Mouse (Mus musculus): Measurements from ENCODE around the gene Dpf2. TPM values are rescaled to one million over a fixed set of nuclear protein-coding genes. Genes with fewer than 3 reads are reported as not detected.

Dpf2 gene
- polyA plus RNA-seq, 1 experiment from 2014 or later, result 179 TPM

DNA sequence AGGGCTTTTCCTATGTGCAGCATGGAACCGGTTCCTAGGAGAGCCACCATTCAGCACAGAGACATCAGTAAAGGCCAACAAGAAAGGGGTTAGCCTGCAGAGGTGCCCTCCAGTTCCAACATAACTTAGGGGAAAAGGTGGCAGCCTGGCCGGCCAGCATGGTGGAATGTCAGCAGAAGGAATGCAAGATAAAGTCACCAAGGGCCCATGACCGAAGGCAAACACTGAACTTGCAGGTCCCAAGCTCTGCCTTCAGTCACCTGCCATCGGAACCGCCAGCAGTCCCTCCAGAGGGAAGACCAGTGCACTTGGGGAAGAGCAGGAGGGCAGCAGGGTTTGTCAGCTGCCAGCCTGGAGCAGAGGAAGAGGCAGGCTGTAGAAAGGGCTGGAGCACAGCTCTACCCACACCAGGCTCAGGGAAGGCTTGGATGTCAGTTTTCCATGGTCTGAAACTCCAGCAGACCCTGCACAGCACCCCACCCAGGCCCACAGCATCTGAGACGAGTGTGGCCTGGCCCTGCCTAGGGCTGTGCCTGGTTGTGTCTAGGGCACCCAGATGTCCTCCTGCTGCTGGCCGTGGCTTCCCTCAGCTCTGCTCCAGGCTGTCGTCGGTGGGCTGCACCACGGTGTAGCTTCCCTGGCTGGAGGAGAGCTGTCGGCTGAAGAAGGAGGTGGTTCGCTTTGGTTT lies 60.6 kb downstream of the Dpf2 start:
- Histone ChIP-seq H3K4me1 (peaks cover 38% of the 10 kb centered on the region), H3K4me3 (no peak overlapping the region), H3K4me2 (no peak overlapping the region), H3K9me3 (no peaks in the 10 kb centered on the region), H3K27ac (peak overlapping the region; percentile 62), H3K9ac (0 out of 2 replicates have a peak overlapping the region, but pooled peaks have one; percentile 1), H3K27me3 (no peaks in the 10 kb centered on the region), H3K36me3 (peaks cover 58% of the 10 kb centered on the region)
- ATAC-seq (ENCODE audit: insufficient number of reproducible peaks, insufficient read depth, low FRiP score, low TSS enrichment, low read depth), result no peak
- WGBS, result 86% methylated on average over 12 of the region's 12 CpGs

DNA sequence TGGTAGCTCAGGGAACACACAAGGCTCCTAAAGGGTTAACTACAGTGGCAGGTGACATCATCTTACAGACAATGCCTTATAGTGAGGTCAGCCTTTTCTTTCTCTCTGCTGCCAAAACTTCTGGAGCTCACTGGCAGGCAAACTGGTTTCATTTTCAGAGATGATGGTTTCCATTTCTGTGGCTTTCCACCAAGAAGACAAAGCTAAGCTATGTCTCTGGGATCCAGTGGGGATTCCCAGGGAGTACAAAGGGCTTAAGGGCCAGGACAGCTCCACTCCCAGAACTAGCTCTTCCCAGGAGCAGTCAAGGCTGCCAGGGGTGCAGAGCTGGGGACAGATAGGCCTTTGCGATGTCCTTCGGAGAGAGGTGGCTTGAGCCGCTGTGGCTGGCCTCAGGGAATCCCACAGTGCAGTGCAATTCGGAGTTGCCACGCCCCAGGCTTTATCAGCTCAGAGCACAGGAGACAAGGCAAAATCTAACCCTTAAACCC lies 61.3 kb downstream of the Dpf2 start:
- Histone ChIP-seq H3K27ac (peak overlapping the region; percentile 62), H3K27me3 (no peaks in the 10 kb centered on the region), H3K36me3 (peaks cover 52% of the 10 kb centered on the region), H3K4me3 (no peak overlapping the region), H3K9me3 (no peaks in the 10 kb centered on the region), H3K4me1 (peaks cover 44% of the 10 kb centered on the region), H3K9ac (0 out of 2 replicates have a peak overlapping the region, but pooled peaks have one; percentile 51), H3K4me2 (no peak overlapping the region)
- ATAC-seq (ENCODE audit: insufficient number of reproducible peaks, insufficient read depth, low FRiP score, low TSS enrichment, low read depth), result no peak
- WGBS, result 58% methylated on average over 5 of the region's 5 CpGs

DNA sequence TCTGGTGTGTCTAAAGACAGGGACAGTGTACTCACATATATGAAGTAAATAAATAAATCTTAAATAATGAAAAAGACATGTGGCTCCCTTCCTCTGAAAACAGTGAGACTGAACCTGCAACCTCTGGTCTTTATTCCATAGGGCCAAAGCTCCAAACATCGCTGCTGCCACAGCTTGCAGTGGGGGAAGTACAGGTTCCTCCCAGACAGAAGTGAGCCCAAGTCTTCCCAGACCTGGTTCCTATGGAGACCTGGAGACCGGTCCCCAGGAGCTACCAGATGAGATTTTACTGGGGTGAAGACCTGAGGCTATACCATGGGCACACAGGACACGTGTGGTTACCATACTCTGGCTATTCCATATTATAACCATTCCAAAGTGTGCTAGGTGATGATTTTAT lies 62.0 kb downstream of the Dpf2 start:
- peaks cover 49% of the 10 kb centered on the region for H3K4me1 ChIP-seq
- peaks cover 45% of the 10 kb centered on the region for H3K36me3 ChIP-seq
- H3K4me3 ChIP-seq, result no peak overlapping the region
- no peak overlapping the region for H3K4me2 ChIP-seq
- 78% methylated on average over 3 of the region's 3 CpGs for whole genome bisulfite sequencing
- no peak overlapping the region for H3K9ac ChIP-seq
- no peak for ATAC-seq (ENCODE audit: insufficient number of reproducible peaks, insufficient read depth, low FRiP score, low TSS enrichment, low read depth)
- no peaks in the 10 kb centered on the region for H3K27me3 ChIP-seq
- H3K27ac ChIP-seq, result no peak overlapping the region
- H3K9me3 ChIP-seq, result no peaks in the 10 kb centered on the region

DNA sequence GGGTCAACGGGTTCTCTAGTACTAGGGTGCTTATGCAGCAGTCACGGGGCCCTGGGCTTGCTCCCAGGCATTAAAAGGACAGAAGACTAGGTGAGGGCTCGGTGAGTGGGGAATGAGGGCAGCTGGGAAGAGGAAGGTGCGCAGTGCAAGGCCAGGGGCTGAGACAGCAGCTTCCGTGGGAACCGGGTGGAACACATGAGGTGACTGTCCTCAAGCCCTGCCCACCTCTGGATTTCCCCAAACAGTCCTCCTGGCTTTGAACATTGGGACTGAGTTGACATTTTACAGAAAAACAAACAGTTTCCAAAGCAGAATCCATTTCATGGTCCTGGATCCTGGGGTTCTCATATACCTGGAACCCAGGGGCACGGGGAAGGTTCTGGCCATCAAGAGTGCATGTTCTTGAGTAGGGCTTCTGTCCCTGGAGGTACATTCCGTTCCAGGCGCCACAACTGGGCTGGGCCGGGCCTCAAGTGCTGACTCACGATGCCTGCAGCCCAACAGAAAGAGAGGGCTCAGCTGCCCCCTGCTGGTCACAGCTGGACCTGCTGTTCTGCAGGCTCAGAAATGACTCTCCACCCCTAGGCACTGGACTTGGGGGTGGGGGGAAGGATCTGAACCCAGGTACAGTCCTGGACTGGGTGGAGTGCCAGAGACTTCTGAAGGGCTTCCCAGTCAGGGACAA lies 62.8 kb downstream of the Dpf2 start:
- Histone ChIP-seq H3K27me3 (no peaks in the 10 kb centered on the region), H3K9me3 (no peaks in the 10 kb centered on the region), H3K9ac (peak overlapping the region; percentile 36), H3K4me1 (peaks cover 54% of the 10 kb centered on the region), H3K4me3 (peak overlapping the region; percentile 14; the same call in 1 of the 2 replicates), H3K36me3 (peaks cover 36% of the 10 kb centered on the region), H3K4me2 (peak overlapping the region; percentile 20), H3K27ac (peak overlapping the region; percentile 98)
- 29% methylated on average over 11 of the region's 11 CpGs for WGBS
- 0 out of 2 replicates have a peak, but pooled peaks have one; percentile 12 for ATAC-seq (ENCODE audit: insufficient number of reproducible peaks, insufficient read depth, low FRiP score, low TSS enrichment, low read depth)

DNA sequence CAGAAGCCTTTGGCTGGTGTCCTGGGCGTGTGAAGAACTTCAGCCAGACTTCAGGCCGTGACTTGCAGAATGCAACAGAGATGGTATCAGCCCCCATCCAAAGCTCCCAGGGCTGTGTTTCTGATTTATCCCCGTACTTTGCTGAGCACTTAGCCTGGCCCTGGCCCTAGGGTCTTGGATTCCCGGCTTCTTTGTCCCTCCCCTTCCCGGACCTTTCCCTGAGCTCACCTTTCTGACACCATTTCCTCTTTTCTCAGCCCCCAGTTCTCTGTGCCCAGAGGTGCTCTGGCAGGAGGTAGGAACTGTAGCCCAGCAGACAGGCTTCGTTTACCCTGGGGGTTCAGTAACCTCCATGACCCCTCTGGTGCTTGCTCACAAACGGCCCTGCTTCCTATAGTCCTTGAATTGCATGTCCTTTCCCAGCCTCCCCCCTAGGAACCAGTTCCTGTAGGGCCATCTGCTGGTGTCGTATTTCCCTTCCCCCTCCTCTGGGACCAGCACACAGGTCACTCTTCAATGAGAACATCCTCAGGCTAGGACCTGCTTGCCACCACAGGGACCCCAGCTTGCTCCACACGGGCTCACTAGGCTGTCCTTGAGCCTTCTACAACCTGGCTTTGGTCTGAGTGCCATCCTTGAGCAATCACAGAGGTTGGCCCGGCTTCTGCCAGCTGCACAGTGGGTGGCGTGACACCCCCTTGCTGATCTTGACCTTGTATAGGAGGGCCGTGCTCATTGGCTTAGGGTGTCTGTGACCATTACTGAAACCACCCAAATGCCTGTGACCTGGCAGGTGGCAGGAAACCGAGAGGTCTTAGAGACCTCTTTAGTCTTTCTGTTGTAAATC lies 63.8 kb downstream of the Dpf2 start:
- peak overlapping the region; percentile 73 for H3K9ac ChIP-seq
- H3K27me3 ChIP-seq, result no peaks in the 10 kb centered on the region
- 30% methylated on average over 13 of the region's 13 CpGs for WGBS

DNA sequence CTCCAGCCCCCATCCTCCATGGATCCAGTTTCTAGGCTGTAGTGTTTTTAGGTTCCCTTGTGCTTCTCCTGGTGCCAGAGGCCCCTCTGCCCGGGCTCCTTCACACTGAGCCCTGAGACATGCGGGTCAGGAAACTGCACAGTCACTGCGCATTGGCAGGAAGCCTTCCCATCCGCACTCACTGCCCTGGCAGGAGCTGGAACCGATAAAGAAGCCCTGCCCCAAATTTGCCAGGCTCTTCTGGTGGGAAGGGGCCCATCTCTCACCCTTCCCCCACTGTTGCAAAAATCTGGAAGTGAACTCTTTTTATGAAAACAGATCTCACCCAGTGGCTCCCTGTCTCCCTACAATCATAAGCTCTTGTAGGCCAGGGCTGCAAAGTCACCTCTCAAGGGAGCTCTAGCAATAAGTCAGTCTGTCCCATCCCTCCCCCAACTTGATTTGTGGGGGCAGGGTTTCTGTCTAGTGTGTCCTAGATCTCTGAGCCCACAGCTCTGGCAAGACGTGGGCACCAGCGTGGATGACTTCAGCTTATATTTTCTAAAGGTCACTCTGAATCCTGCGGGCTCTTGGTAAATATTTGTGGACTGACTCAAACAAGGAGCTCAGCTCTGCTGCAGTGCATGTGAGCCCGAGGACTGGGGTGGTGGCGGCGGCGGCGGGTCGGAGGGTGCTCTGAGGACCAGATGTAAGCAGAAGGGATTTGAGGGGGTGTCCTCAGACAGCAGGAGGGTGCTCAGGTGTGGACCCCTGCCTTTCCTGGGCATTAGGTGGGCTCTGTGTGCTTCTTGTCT lies 64.6 kb downstream of the Dpf2 start:
- Histone ChIP-seq H3K27me3 (no peaks in the 10 kb centered on the region), H3K36me3 (peaks cover 25% of the 10 kb centered on the region), H3K27ac (peak overlapping the region; percentile 98), H3K4me2 (peak overlapping the region; percentile 63), H3K4me1 (peaks cover 71% of the 10 kb centered on the region), H3K9me3 (no peaks in the 10 kb centered on the region), H3K9ac (peak overlapping the region; percentile 73), H3K4me3 (no peak overlapping the region)
- ATAC-seq (ENCODE audit: insufficient number of reproducible peaks, insufficient read depth, low FRiP score, low TSS enrichment, low read depth), result no peak
- WGBS, result 32% methylated on average over 14 of the region's 14 CpGs

More for the DNA sequence above, 63.8 kb downstream of the Dpf2 start:
- Histone ChIP-seq H3K4me3 (0 out of 2 replicates have a peak overlapping the region, but pooled peaks have one; percentile 7), H3K27ac (peak overlapping the region; percentile 98), H3K9me3 (no peaks in the 10 kb centered on the region), H3K36me3 (peaks cover 29% of the 10 kb centered on the region), H3K4me1 (peaks cover 63% of the 10 kb centered on the region), H3K4me2 (peak overlapping the region; percentile 63)
- ATAC-seq (ENCODE audit: insufficient number of reproducible peaks, insufficient read depth, low FRiP score, low TSS enrichment, low read depth), result no peak

DNA sequence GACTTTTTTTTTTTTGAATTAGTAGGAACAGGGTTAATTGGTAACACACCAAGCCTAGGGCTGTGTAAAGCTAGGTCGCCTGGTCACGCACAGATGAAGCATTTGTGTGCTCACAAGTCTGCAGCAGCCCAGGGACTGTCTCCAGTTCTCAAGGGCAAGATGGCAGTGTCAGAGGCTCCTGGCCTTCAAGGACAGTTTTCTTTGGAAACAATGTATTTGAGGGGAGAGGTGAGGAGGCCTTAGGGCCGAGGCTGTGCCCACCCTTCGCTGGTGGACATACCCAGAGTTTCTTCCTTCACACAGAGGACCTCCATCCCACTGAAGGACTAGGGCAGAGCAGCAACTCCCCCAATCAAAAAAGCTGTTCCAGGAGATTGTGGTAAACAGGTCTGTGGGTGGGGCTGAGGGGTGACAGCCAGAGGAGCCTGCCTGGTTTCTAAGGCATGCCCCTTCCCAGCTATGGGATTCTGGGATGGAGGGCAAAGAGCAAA lies 65.5 kb downstream of the Dpf2 start:
- no peak for ATAC-seq (ENCODE audit: insufficient number of reproducible peaks, insufficient read depth, low FRiP score, low TSS enrichment, low read depth)
- H3K9ac ChIP-seq, result peak overlapping the region; percentile 73
- H3K27me3 ChIP-seq, result no peaks in the 10 kb centered on the region
- H3K9me3 ChIP-seq, result no peaks in the 10 kb centered on the region
- peak overlapping the region; percentile 63 for H3K4me2 ChIP-seq
- 43% methylated on average over 4 of the region's 4 CpGs for WGBS
- H3K27ac ChIP-seq, result peak overlapping the region; percentile 98
- peaks cover 80% of the 10 kb centered on the region for H3K4me1 ChIP-seq
- 0 out of 2 replicates have a peak overlapping the region, but pooled peaks have one; percentile 42 for H3K4me3 ChIP-seq
- peaks cover 16% of the 10 kb centered on the region for H3K36me3 ChIP-seq

DNA sequence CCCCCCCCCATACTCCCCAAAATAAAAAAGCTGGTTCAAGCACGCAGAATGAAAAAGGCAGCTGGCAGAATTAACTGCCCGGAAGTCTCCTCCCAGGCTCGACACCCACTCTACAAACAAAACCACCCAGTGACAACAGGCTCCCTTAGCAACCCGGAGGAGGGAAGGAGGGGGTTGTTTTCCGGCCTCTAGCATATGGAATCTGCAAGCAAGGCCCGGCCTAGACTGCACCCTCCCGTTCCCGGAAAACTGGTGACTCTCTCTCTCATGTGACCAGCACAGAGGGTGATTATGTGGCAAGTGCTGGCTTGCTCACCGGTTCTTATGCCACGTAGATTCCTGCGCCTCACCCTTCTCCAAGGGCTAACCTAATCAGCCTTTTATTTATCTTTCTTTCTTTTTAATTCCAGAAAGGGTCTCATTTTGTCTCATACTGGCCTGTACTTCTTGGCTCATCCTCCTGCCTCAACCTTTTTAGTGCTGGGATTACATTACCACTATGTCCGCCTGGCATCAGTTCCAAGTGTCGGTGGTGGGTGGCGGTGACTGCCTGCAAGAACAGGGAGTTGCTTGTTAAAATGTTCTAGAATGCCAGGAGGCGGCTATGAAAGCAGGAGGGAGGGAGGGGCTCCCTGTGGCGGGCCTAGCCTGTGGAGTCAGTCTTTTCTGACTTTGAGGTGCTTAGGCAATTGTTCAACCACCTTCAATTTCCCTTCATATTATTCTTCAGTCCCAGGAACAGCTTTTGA lies 66.1 kb downstream of the Dpf2 start:
- 4% methylated on average over 16 of the region's 16 CpGs for WGBS
- Histone ChIP-seq H3K4me1 (peaks cover 85% of the 10 kb centered on the region), H3K9ac (peak overlapping the region; percentile 73), H3K27ac (peak overlapping the region; percentile 98), H3K4me2 (peak overlapping the region; percentile 63), H3K9me3 (no peaks in the 10 kb centered on the region), H3K36me3 (peaks cover 10% of the 10 kb centered on the region), H3K4me3 (peak overlapping the region; percentile 42), H3K27me3 (no peaks in the 10 kb centered on the region)
- peak; percentile 71; the same call in 1 of the 2 replicates for ATAC-seq (ENCODE audit: insufficient number of reproducible peaks, insufficient read depth, low FRiP score, low TSS enrichment, low read depth)

Measured in embryonic facial prominence, embryonic 13.5 days (tissue).